Mouse (Mus musculus): Measurements from ENCODE around the gene Recql5. TPM values are rescaled to one million over a fixed set of nuclear protein-coding genes. Genes with fewer than 3 reads are reported as not detected.

Recql5 gene
- polyA plus RNA-seq, 1 experiment from 2014 or later: 19.7 TPM

DNA sequence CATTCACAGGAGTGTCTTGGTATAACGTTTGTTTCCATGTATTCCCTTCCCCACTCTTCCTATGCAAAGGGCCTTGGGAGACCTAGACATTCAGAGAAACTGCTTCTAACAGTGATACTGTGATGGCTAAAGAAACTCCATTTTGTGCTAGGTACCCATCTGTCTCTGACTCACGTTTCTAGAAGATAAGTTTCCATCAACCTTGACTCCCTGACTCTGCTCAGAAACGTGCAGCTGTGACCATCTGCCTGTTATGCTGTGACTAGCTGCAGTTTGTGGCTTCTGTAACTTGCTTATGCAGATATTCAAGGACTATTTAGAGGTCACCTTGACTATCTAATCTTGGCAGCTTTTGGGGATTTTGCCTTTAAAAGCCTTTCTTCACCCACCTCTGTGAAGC, 2.0 kb downstream of the Recql5 start:
- H3K9me3 ChIP-seq (replicated peaks): no peaks in the 10 kb centered on the region
- peaks cover 40% of the 10 kb centered on the region for H3K4me1 ChIP-seq
- no peak overlapping the region for H3K4me3 ChIP-seq (replicated peaks)
- H3K36me3 ChIP-seq: peaks cover 24% of the 10 kb centered on the region
- ATAC-seq (ENCODE audit: low FRiP score): no peak
- H3K9ac ChIP-seq (replicated peaks): no peak overlapping the region
- WGBS: 74% methylated on average over 3 of the region's 3 CpGs
- no peak overlapping the region for H3K4me2 ChIP-seq
- no peak overlapping the region for H3K27ac ChIP-seq (replicated peaks)
- H3K27me3 ChIP-seq (replicated peaks): no peaks in the 10 kb centered on the region

GRCm38 (mm10) chr11:115929818-115930217, 3.5 kb downstream of the Recql5 start:
- Histone ChIP-seq H3K36me3 (peaks cover 20% of the 10 kb centered on the region), H3K9me3 (replicated peaks) (no peaks in the 10 kb centered on the region), H3K9ac (replicated peaks) (no peak overlapping the region), H3K27ac (replicated peaks) (no peak overlapping the region), H3K4me2 (no peak overlapping the region), H3K4me3 (replicated peaks) (no peak overlapping the region), H3K27me3 (replicated peaks) (no peaks in the 10 kb centered on the region), H3K4me1 (peaks cover 27% of the 10 kb centered on the region)
- ATAC-seq (ENCODE audit: low FRiP score): no peak
- WGBS: 74% methylated on average over 3 of the region's 3 CpGs

- 88% methylated on average over 8 of the region's 8 CpGs for whole genome bisulfite sequencing
- Histone ChIP-seq H3K4me3 (replicated peaks) (no peak overlapping the region), H3K27ac (replicated peaks) (no peak overlapping the region), H3K27me3 (replicated peaks) (no peaks in the 10 kb centered on the region), H3K9ac (replicated peaks) (no peak overlapping the region), H3K4me2 (no peak overlapping the region), H3K36me3 (peaks cover 27% of the 10 kb centered on the region), H3K9me3 (replicated peaks) (no peaks in the 10 kb centered on the region), H3K4me1 (peaks cover 19% of the 10 kb centered on the region)
- ATAC-seq (ENCODE audit: low FRiP score): no peak
Measured at GRCm38 (mm10) chr11:115929031-115929430, 4.2 kb downstream of the Recql5 start.

- Histone ChIP-seq H3K9ac (replicated peaks) (no peak overlapping the region), H3K4me3 (replicated peaks) (no peak overlapping the region), H3K36me3 (peaks cover 30% of the 10 kb centered on the region), H3K4me1 (no peaks in the 10 kb centered on the region), H3K27me3 (replicated peaks) (no peaks in the 10 kb centered on the region), H3K9me3 (replicated peaks) (no peaks in the 10 kb centered on the region), H3K4me2 (no peak overlapping the region), H3K27ac (replicated peaks) (no peak overlapping the region)
- 100% methylated on average over 1 of the region's 1 CpGs for WGBS
- ATAC-seq (ENCODE audit: low FRiP score): no peak
Measured at GRCm38 (mm10) chr11:115921986-115922385, 11.3 kb downstream of the Recql5 start.

GRCm38 (mm10) chr11:115920110-115920818, 13.0 kb downstream of the Recql5 start:
- Histone ChIP-seq H3K4me2 (no peak overlapping the region), H3K4me3 (replicated peaks) (no peak overlapping the region), H3K27ac (replicated peaks) (no peak overlapping the region), H3K4me1 (no peaks in the 10 kb centered on the region), H3K36me3 (peaks cover 42% of the 10 kb centered on the region), H3K27me3 (replicated peaks) (no peaks in the 10 kb centered on the region), H3K9ac (replicated peaks) (no peak overlapping the region), H3K9me3 (replicated peaks) (no peaks in the 10 kb centered on the region)
- 46% methylated on average over 6 of the region's 6 CpGs for WGBS
- ATAC-seq (ENCODE audit: low FRiP score): no peak

DNA sequence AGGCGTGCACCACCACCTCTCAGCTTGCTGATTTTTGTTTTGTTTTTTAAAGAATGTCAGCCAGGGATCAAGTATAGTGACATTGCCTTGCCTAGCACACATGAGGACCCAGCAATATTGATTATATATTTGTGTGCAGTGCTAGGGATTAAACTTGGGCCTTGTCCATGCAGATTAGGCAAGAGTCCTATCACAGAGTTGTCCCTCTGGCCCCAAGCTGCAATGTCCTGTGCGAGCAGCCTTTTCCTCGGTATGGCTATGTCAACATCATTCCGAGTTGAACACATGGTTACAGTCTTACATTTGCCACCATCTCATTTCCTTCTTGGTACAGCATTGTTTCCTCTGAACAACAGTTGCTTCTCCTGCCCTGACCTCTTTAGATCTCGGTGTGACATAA, 14.2 kb downstream of the Recql5 start:
- peaks cover 40% of the 10 kb centered on the region for H3K36me3 ChIP-seq
- no peak overlapping the region for H3K4me3 ChIP-seq (replicated peaks)
- H3K9me3 ChIP-seq (replicated peaks): no peaks in the 10 kb centered on the region
- H3K4me1 ChIP-seq: no peaks in the 10 kb centered on the region
- H3K27me3 ChIP-seq (replicated peaks): no peaks in the 10 kb centered on the region
- ATAC-seq (ENCODE audit: low FRiP score): no peak
- H3K9ac ChIP-seq (replicated peaks): no peak overlapping the region
- no peak overlapping the region for H3K4me2 ChIP-seq
- 90% methylated on average over 5 of the region's 5 CpGs for WGBS
- no peak overlapping the region for H3K27ac ChIP-seq (replicated peaks)

GRCm38 (mm10) chr11:115918637-115919036, 14.6 kb downstream of the Recql5 start:
- H3K4me2 ChIP-seq: no peak overlapping the region
- no peak for ATAC-seq (ENCODE audit: low FRiP score)
- no peak overlapping the region for H3K27ac ChIP-seq (replicated peaks)
- WGBS: 87% methylated on average over 5 of the region's 5 CpGs
- H3K9ac ChIP-seq (replicated peaks): no peak overlapping the region
- no peaks in the 10 kb centered on the region for H3K4me1 ChIP-seq
- H3K4me3 ChIP-seq (replicated peaks): no peak overlapping the region
- peaks cover 39% of the 10 kb centered on the region for H3K36me3 ChIP-seq
- H3K27me3 ChIP-seq (replicated peaks): no peaks in the 10 kb centered on the region
- H3K9me3 ChIP-seq (replicated peaks): no peaks in the 10 kb centered on the region

DNA sequence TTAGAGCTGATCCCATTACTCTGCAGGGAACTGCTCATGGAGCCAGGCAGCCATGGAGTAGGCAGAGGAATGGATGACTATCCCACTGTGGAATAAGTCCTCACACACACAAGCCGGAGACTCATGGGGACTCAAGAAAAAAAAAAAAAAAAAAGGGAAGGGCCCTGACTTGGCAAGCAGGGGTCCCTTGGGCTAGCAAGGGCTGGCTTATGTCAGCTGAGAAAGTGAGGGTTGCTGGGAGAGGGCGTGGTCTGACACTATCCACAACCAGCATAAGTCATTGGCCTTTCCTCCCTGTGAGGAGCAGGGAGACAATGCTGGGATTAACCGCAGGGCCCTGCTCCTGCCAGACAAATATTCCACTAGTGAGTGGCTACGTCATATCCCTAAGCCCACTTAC, 16.7 kb downstream of the Recql5 start:
- ATAC-seq (ENCODE audit: low FRiP score): no peak
- Histone ChIP-seq H3K36me3 (peaks cover 37% of the 10 kb centered on the region), H3K9ac (replicated peaks) (no peak overlapping the region), H3K27ac (replicated peaks) (no peak overlapping the region), H3K9me3 (replicated peaks) (no peaks in the 10 kb centered on the region), H3K4me3 (replicated peaks) (no peak overlapping the region), H3K4me2 (no peak overlapping the region), H3K4me1 (no peaks in the 10 kb centered on the region), H3K27me3 (replicated peaks) (no peaks in the 10 kb centered on the region)
- WGBS: 86% methylated on average over 4 of the region's 4 CpGs

DNA sequence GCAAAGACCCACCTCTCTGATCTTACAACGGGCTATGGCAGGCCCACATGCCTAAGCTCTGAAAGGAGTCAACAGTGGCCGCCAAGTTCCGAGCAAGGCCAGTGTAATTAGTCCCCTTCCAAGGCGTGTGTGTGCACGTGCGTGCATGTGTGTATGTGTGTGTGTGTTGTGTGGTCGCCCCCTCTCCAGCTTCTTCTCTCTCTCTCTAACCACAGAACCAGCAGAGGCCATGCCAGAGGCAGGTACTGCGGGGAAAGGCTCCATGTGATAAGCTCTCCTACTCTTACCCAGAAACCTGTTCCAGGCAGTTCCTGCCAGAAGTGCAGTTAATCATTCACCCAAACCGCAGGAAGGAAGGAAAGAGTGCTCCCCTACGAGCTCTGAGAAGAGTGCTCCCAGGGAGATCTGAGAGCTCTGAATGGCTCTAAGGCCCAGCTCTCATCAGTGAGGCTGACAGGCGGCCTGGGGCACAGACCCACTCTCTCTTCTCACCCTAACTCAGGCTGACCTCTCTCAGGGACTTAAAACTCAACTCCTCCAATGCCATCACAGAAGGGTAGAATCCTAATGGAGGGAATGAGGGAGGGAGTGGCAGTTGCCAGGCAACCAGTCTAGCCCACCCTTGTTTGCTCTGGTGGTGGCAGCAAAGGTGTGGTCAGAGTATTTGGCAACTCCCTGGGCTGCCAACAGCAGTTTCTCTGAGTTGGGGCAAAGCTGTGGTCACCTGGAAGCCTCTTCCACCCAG, 21.5 kb downstream of the Recql5 start, which contains the start of gene Smim6:
Gene Smim6, plus strand, starts transcription at position 386 of the 745 bp plus-strand sequence.
- no peak within 1 kb of the TSS for H3K4me2 ChIP-seq
- 74% methylated on average over 11 of the region's 11 CpGs for whole genome bisulfite sequencing
- H3K4me1 ChIP-seq: no peaks in the 10 kb centered on the region
- H3K9ac ChIP-seq (replicated peaks): no peak within 1 kb of the TSS
- no peak within 1 kb of the TSS for H3K27ac ChIP-seq (replicated peaks)
- no peak within 1 kb of the TSS for H3K4me3 ChIP-seq (replicated peaks)
- peaks cover 34% of the 10 kb centered on the region for H3K36me3 ChIP-seq
- H3K9me3 ChIP-seq (replicated peaks): no peaks in the 10 kb centered on the region
- H3K27me3 ChIP-seq (replicated peaks): no peaks in the 10 kb centered on the region
- ATAC-seq (ENCODE audit: low FRiP score): no peak

- H3K36me3 ChIP-seq: peaks cover 29% of the 10 kb centered on the region
- no peak overlapping the region for H3K4me3 ChIP-seq (replicated peaks)
- H3K4me1 ChIP-seq: no peaks in the 10 kb centered on the region
- H3K27me3 ChIP-seq (replicated peaks): no peaks in the 10 kb centered on the region
- no peak overlapping the region for H3K4me2 ChIP-seq
- H3K27ac ChIP-seq (replicated peaks): no peak overlapping the region
- ATAC-seq (ENCODE audit: low FRiP score): no peak
- no peaks in the 10 kb centered on the region for H3K9me3 ChIP-seq (replicated peaks)
- H3K9ac ChIP-seq (replicated peaks): no peak overlapping the region
- 93% methylated on average over 5 of the region's 5 CpGs for WGBS
Measured at GRCm38 (mm10) chr11:115911134-115911561, 22.1 kb downstream of the Recql5 start.

DNA sequence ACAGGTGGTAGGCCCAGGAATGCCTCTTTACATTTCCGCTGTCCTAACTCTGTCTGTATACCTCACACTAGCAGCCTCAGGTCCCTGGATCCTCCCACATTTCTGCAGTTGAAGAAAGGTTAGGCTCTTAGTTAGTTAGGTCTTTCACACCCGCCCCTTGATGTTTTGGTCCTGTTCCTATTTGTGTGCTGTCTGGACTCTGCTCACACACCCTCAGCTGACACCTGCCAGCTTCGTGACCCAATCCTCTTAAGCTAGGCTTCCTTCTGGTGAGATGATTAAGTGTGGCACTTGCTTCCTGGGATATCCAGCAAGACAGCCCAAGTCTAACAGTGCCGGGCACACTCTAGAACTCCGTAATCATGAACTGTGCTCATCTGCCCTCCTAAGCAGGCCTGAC, 26.8 kb downstream of the Recql5 start:
- H3K9me3 ChIP-seq (replicated peaks): no peaks in the 10 kb centered on the region
- 95% methylated on average over 5 of the region's 5 CpGs for WGBS
- H3K27ac ChIP-seq (replicated peaks): no peak overlapping the region
- 0 out of 2 replicates have a peak, but pooled peaks cover 2% of the 10 kb centered on the region for H3K4me1 ChIP-seq
- H3K4me2 ChIP-seq: no peak overlapping the region
- peaks cover 3% of the 10 kb centered on the region; the same call in 1 of the 2 replicates for H3K36me3 ChIP-seq
- no peaks in the 10 kb centered on the region for H3K27me3 ChIP-seq (replicated peaks)
- no peak overlapping the region for H3K9ac ChIP-seq (replicated peaks)
- H3K4me3 ChIP-seq (replicated peaks): no peak overlapping the region
- no peak for ATAC-seq (ENCODE audit: low FRiP score)

DNA sequence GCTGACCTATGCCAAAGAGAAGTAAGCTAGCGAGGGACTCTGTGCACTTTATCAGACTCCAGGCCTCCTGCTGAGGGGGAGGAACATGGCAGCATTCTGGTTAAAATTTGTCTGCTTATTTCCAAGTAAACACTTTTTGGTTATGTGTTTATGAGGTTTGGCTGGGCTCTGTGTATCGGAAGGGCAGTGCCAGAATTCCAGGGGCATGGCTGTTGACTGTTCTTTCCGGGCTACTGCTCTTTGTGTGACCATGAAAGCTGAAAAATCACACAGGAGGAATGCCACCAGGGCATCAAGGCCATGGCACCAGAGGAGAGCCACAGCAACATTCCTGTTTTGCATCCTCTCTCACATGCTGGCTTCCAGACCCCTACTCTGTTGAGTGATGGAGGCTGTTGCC, 27.2 kb downstream of the Recql5 start:
- no peaks in the 10 kb centered on the region for H3K27me3 ChIP-seq (replicated peaks)
- no peak overlapping the region for H3K4me2 ChIP-seq
- no peak overlapping the region for H3K27ac ChIP-seq (replicated peaks)
- H3K36me3 ChIP-seq: no peaks in the 10 kb centered on the region
- 0 out of 2 replicates have a peak, but pooled peaks cover 2% of the 10 kb centered on the region for H3K4me1 ChIP-seq
- no peak overlapping the region for H3K9ac ChIP-seq (replicated peaks)
- H3K4me3 ChIP-seq (replicated peaks): no peak overlapping the region
- ATAC-seq (ENCODE audit: low FRiP score): no peak
- H3K9me3 ChIP-seq (replicated peaks): no peaks in the 10 kb centered on the region
- 86% methylated on average over 3 of the region's 3 CpGs for WGBS

Data from neural tube, embryonic 15.5 days (tissue).